Mouse (Mus musculus): ENCODE data around the gene Hps1.

- TF ChIP-seq CTCF (conservative IDR thresholded peaks at IDR 0.05; ENCODE audit: low read length) = no peak
- no peak for TF ChIP-seq POU5F1 (IDR thresholded peaks at IDR 0.05; ENCODE audit: borderline replicate concordance, low read length)
Measured at GRCm38 (mm10) chr19:42753141-42753917, 26.4 kb downstream of the Hps1 start.
